Mouse (Mus musculus): ENCODE data around the gene Thada. TPM values are rescaled to one million over a fixed set of nuclear protein-coding genes. Genes with fewer than 3 reads are reported as not detected.

Thada gene
- total RNA-seq, 2 experiments from 2014 or later: 11.6 to 14.9 TPM

GRCm38 (mm10) chr17:84149566-84149965, 316.4 kb downstream of the Thada start:
- DNase-seq (ENCODE audit: low spot score in 2 of 2): no peak

- peak; percentile 56 to 69 for DNase-seq (ENCODE audit: low spot score in 2 of 2)
These were observed 317.2 kb downstream of the Thada start for GRCm38 (mm10) chr17:84148499-84149484.

- no peak for DNase-seq (ENCODE audit: low spot score in 2 of 2)
These were observed 318.6 kb downstream of the Thada start for GRCm38 (mm10) chr17:84147183-84148108.

- no peak for DNase-seq (ENCODE audit: low spot score in 2 of 2)
These were observed 319.4 kb downstream of the Thada start for GRCm38 (mm10) chr17:84146458-84147182.

GRCm38 (mm10) chr17:84145826-84146287, 320.1 kb downstream of the Thada start:
- no peak for DNase-seq (ENCODE audit: low spot score in 2 of 2)

- no peak for DNase-seq (ENCODE audit: low spot score in 2 of 2)
These were observed 321.0 kb downstream of the Thada start for GRCm38 (mm10) chr17:84144762-84145599.

GRCm38 (mm10) chr17:84144130-84144529, 321.9 kb downstream of the Thada start:
- DNase-seq (ENCODE audit: low spot score in 2 of 2): no peak

GRCm38 (mm10) chr17:84143219-84143844, 322.7 kb downstream of the Thada start:
- DNase-seq (ENCODE audit: low spot score in 2 of 2): no peak

GRCm38 (mm10) chr17:84141691-84142090, 324.3 kb downstream of the Thada start:
- DNase-seq (ENCODE audit: low spot score in 2 of 2): no peak

- DNase-seq (ENCODE audit: low spot score in 2 of 2): no peak
These were observed 325.0 kb downstream of the Thada start for GRCm38 (mm10) chr17:84140822-84141507.

Other genes with a start within 250 kb of the Thada start
- 1 to 10 TPM; 4.9 to 6.8 TPM for gene Plekhh2, start 45.7 kb upstream of the Thada start, total RNA-seq (2021)
- 10 to 100 TPM; 21.0 to 23.1 TPM for gene Dync2li1, start 160.3 kb upstream of the Thada start, total RNA-seq (2021)
- under 1 TPM in 1 of 2 experiments, not detected in 1; 0.09 TPM for gene Abcg8, start 210.1 kb upstream of the Thada start, total RNA-seq (2021)
- gene Abcg5, start 216.8 kb upstream of the Thada start, total RNA-seq (2021): not detected